Mouse (Mus musculus) layer of hippocampus, postnatal 10 days (tissue): ENCODE measurements around the gene Unc5b. TPM values are rescaled to one million over a fixed set of nuclear protein-coding genes. Genes with fewer than 3 reads are reported as not detected.

Source experiments
- DNase-seq, 2 experiments: peaks; one replicate each; pipeline ENCODE4 v3.0.0; 2021; ENCODE audit warnings: low spot score in 2 of 2
- total RNA-seq, 2 experiments: library from RNA; stranded (reverse); gene quantifications; 2 replicates each; pipeline ENCODE4 v1.2.3; 2021

The Unc5b gene
- total RNA-seq, 2 experiments from 2014 or later = 8.4 to 9.8 TPM

- DNase-seq = no peak
Observed at GRCm38 (mm10) chr10:60821736-60822358, 9.5 kb downstream of the Unc5b start.

- no peak for DNase-seq
Observed at GRCm38 (mm10) chr10:60821311-60821710, 10.1 kb downstream of the Unc5b start.

DNA sequence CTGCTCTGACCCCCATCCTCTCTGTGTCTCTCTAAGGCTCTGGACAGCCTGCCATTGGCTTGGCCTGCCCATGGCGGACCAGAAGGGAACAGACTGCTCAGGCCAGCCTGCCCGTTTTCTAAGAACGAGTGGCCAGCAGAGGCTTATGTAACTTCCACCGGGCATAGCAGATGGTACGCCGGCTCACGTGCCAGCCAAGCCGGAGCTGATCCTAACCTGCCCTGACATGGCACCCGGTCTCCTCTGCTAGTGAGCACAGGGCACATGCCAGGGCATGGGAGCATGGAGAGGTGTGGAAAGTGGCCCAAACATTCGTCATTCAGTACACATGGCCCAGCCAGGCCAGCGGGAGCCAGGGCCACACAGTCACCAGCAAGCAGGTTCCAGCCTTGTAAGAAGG is 10.8 kb downstream of the Unc5b start:
- DNase-seq = no peak

- no peak for DNase-seq
Observed at GRCm38 (mm10) chr10:60819654-60820192, 11.7 kb downstream of the Unc5b start.

DNA sequence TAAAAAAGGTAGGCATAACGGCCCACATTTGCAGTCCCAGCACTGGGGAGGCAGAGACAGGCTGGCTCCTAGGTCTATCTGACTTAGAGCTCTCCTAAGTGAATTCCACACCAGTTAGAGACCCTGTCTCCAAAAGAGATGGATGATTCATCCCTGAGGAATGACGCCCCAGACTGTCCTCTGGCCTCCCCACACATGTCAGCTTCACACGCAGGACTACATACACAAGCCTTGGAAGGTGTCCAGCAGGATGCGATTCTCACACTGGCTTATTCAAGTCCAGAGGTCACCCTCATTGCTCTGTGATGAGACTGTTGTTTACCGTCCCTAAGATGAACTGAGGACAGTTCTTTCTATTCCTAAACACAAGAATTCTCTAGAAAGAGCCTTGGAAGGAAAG is 12.2 kb downstream of the Unc5b start:
- no peak for DNase-seq

DNA sequence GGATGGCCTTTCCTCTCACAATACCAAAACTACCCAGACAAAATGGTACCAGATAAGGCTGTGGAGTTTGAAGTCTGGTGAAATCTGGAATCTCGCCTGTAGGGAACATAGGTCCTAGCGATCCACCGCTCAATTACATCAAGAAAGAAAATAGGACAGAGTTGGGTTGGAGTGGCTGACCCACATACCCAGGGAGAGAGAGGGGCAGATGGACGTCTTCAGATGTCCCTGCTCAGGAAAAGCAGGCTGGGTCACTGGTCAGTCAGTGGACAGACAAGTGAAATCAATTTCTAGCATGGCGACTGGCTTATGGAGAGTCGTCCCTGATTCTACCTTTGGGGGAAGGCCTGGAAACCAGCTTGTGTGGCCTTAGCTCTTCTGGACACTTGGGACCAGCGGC is 12.7 kb downstream of the Unc5b start:
- DNase-seq = no peak

- no peak for DNase-seq
Observed at GRCm38 (mm10) chr10:60817868-60818267, 13.5 kb downstream of the Unc5b start.

DNA sequence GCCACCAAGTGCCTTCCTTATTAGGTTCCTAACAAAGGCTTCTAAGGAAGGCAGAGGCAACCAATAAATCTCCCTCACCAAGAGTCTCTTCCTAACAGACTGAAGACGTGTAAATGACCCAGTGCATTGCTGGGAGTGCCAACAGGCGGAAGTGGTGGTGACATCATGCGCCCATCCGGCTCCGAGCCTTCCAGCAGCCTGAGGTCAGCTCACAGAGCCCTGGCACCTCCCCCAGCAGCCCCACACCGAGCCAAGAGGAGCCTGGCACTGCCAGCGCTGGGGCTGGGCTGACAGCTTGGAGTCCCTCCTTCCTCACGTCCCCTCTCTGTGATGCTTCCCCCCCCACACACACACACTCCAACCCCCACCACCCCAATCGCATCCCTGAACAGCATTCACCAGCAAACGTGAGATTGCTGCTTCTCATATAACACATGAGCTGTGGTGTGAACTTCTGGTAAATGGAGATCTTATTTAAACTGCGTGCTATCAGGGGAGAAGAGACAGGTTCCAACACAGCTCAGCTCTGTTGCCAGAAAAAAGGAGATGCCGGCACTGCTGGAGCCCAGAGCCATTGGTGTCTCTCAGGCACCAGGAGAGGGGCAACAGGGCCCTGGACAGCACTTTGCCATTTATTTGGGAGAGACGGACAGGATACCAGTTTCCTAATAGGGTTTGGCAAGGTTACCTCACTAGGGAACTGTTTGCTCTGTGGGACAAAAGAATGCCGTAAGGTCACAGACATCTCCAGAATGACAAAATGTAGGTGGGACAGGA is 14.3 kb downstream of the Unc5b start:
- DNase-seq = peak; percentile 67 to 74

GRCm38 (mm10) chr10:60815855-60816254 is 15.5 kb downstream of the Unc5b start:
- DNase-seq = no peak

DNA sequence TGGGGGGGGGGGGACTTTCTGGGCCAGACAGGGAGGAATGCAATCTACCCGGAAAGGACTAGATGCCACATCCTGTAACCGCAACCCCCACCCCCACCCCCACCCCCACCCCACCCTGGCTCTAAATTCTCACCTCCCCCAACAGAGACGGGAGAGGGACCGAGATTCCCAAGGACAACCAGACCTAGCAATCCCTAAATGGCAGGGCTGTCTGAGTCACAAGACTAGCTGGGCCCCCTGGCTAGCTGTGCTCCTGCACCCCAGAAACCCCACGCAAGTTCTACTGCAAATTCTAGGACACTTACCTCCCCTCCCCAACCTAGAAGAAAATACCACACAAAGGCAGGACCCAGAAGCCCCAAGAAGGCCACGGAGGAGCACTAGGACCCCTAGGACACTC is 16.3 kb downstream of the Unc5b start:
- DNase-seq = no peak

DNA sequence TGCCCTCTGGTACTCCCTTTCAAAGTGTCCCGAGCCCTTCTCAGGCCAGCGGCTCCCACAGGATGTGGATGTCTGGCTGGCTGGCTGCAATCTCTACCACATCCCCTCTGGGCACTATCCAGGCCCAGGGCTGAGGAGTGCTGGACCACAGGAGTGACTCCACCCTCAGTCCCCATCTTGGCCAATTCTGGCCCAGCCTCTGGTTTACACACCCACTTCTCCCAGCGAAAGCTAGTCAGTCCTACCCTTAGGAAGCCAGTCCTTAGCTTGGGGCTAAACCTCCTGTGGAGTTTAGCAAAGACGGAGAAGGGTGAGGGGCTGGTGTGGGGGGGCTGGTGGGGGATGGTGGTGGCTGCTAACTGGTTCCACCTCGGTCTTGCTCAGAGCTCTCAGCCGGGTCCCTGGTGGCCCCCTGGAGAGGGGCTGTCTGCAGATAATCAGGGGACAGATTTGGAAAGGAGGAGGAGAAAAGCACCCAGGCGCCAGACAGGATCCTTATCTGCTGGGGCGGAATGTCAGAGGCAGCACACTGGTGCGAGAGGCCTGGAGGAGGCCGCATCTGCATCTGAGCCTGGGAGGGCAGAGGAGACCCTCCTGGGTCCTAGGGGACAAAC is 16.8 kb downstream of the Unc5b start:
- no peak for DNase-seq

GRCm38 (mm10) chr10:60813606-60814005 is 17.8 kb downstream of the Unc5b start:
- no peak for DNase-seq

DNA sequence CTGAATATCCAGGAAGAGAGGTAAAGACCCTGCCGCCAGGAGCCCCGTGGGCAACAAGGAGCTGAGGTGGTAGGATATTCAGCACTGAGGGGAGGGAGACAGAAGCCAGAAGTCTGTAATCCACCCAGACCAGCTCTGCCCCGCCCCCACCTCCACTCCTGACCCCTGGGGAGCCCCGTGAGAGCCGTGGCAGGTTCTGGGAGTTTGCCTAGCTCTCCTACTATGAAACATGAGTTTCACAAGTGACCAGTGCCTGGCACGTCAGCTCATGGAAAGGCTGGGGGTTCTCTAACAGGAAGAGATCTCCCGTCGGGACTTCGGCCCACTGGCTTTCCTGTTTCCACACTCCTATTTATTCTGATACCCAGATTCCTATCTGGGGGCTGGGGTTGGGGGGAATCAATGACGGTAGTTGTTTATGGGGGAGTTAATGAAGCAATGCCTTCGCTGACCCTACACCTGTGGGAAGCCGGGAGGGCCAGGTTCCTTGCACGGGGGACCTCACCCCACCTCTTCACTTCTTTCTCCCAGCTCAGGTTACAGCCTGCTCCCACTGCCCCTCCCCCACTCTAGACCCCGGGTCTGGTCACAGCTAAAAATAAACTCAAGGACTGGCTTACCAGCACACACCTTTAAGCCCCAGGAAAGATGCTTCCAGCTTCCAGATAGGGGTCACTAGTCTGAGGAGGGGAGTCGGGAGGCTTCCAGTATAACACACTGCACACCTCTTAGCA is 19.4 kb downstream of the Unc5b start:
- no peak for DNase-seq

DNA sequence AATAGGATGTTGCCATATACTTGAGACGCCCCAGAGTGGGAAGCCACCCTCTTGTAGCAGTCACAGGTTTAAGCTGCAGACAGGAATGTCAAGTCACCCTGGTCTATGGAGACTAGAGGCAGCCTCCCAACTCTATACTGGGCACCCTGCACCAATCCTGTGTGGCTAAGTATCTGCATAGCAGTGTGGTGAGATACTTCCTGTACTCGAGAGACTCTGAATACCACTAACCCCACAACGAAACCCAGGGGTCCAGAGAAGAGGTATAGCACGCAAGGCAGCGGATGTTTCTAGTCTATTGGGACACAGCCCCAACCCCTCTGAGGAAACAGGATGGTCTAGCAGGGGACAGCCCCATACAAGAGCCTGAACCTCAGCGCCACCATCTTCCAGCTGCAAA is 22.9 kb downstream of the Unc5b start:
- no peak for DNase-seq

DNA sequence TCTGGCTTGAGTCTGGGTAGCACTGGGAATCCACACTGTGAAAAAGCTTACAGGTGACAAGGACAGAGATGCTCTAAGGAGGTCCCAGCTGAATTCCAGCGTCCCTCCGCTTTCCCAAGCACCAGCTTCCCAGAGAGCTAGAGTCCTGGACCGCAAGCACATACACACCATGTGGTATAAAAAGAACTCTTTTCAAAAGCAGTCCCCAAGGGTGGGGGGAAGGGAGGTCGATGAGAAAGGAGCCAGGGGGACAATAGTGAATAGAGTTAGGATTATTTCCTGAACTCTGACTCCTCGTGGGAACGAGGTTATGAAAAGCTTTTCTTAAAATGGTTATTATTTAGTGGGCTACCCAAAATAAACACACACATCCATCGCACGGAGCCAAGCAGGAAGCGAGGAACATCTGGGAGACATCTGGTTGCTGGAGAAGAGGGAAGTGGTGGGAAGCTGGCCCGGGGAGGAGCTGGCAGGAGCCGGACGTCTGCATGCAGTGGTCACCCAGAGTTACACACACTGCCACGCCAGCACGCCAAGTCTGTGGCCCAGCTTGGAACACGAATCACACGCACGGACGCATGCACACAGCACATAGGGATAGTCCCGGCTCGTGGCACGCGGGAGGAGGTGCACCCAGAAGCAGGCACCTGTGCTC is 23.7 kb downstream of the Unc5b start:
- DNase-seq = no peak

DNA sequence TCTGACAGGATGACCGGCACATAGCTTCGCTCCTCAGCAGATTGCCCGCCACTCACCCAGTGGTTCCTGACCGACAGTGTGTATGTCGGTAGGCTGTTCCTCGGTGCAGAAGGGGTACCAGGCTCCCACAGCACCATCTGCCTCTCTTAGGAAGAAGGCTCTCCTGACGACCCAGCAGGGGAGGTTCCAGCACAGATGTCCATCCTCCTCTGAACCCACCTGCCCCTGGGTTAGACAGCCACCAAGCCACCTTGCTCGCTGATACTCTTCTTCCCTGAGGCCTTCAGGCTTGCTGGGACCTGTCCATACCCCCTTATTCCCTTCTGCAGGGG is 25.2 kb downstream of the Unc5b start:
- no peak for DNase-seq

DNA sequence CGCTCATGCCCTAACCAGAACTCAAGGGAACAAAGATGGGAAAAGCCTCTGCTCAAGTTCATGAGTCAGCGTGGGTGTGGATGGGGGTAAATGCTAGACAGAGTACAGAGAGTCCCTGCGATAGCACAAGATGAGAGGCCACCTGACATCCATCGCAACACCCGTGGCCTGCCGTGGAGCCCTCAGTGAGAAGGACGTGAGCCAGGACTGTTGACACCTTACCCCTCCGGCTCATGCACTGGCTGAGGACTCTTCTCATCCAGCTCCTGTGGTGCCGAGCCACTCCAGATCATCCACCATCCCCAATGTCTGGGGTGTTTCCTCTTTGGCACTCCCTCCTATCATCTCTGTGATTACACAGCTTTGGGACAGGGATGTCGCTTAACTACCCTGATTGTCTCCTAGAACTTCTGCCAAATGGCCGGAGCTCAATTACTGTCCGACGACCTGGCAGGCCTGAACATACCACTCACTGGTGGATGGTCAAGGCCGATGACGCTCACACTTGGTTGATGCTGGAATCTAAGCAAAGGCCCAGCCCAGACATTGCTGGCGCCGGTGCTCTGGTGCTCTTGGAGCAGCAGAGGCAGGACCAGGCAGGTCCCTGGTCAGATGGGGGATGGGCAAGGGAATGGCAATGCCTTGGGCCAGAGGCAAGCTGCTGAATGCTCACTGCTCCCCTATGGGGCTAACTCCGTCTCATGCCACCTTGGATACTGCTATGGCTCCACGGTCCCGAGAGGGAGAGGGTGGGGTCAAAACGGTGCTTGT is 25.8 kb downstream of the Unc5b start:
- DNase-seq = no peak

- no peak for DNase-seq
Observed at GRCm38 (mm10) chr10:60804865-60805264, 26.5 kb downstream of the Unc5b start.

DNA sequence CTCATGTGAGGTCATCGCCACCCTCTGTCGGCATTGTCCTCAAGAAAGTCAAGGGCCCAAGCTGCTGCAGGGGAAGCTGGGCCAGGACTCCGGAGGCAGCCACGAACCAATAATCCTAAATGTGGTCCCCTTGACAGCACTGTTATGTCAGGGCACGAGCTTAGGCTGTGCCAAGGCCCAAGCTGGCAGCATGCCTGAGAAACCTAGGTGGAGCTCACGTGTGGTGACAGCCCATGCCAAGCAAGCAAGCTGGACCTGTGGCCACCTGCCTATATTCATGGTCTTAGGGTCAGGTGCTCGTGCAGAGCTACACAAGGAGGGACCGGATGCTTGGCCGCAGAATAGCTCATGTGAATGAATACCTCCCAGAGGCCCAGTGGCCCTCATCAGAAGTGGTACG is 27.4 kb downstream of the Unc5b start:
- DNase-seq = no peak

- DNase-seq = no peak
Observed at GRCm38 (mm10) chr10:60801898-60802412, 29.4 kb downstream of the Unc5b start.
